Mouse (Mus musculus): Measurements from ENCODE around the gene Plagl1.

DNA sequence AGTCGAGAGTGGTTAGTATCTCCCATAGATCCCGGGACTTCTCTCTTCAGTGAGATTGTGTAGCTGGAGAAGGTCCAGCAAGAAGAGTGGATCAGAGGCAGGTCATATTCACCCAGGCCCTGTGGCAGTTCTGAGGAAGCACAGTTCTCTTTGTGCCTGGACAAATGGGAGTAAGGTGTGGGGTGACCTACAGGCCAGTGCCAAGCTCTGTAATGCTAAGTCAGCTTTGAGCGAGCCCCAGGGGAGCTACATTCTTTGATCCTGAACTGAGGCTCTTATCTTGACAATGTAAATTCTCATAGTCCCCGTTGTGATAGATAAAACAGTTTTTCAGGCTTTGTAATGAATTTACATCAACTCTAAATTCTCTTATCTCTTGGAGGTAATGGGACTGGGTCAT lies 42.1 kb downstream of the Plagl1 start:
- TF ChIP-seq CTCF (IDR thresholded peaks at IDR 0.05; ENCODE audit: low read depth), result no peak
- no peak for TF ChIP-seq EP300 (optimal IDR thresholded peaks at IDR 0.05)
